Mouse (Mus musculus): ENCODE data around the gene Ntn3.

Ntn3 gene

DNA sequence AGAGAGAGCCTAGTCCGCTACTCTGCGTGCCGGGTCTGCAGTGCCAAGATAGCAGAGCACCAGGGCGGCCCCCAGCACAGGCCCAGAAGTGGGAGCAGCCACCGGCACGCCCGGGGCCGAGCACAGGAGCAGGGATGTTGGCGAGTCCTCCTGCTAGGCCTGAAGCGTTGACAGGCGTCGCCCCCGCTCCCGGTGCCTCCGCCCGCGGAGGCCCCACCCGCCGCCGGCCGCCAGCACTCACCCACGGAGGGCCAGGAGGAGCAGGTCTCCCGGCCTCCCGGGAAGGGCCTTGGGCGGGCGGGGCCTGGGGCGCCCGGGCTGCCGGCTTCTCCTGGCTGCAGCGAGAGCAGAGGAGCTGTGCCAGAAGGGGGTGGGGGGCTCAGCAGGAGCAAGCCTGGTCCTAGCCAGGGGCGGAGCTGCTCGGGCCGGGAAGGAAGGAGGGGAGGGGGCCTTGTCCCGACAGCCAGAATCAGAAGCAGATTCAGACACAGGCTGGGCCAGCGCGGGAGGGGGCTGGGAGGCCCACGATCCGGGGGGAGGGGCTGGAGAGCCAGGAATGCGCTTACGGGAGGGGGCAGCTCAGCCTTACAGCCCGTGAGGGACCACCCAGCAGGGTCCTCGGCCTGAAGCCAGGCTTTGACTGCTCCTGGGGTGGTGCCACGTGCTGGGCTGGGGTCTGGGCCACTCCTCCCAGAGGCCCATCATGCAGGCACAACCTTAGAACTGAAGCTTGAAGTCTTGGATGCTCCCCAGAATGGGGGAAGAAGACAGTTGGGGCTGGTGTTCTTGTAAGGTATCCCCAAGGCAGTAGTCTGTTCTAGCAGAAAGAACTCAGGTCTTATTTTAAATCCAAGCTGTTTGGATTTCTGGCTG is at the start of gene Ntn3:
Ntn3 (minus strand) TSS at position 489 of the 873 bp plus-strand sequence.
- no peak for DNase-seq (ENCODE audit: low spot score)

GRCm38 (mm10) chr17:24258981-24259380 is 49.6 kb upstream of the Ntn3 start:
- no peak for DNase-seq (ENCODE audit: low spot score)

- no peak for DNase-seq (ENCODE audit: low spot score)
Observed at GRCm38 (mm10) chr17:24252329-24252728, 43.0 kb upstream of the Ntn3 start.

DNA sequence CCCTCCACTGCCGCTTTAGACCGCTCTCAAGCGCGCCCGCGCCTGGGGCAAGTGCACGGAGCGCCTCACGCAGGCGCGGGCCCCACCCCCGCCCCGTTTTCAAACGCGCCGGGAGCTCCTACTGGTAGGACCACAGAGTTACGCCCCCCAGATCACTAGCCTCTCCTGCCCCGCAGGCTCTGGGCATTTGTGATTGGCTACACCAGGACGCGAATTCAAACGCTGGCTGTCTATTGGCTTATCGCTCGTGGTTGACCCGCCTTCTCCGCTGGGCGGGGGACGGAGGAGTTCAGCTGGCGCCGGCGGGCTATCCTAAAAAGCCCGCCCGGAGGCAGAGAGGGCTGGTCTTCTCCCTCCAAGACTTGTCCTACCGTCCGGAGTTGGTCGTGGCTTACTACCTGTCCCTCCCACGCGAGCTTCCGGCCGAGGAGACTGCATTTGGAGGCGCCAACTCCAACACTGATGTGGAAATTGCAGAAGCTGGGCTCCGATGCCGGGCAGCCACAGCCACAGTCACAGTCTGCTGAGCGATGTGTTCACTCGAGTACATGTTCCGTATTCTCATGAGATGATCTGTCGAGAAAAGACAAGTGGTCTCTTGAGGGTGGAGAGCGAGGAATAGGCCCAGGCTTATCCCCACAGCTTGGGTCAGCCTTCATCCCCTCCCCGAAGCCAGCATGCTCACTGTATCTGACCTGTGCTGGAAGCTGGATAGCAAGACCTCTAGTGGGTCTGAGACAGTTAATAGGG is 42.2 kb upstream of the Ntn3 start, which contains the start of gene Ccnf:
Ccnf (minus strand) TSS at position 165 of the 750 bp plus-strand sequence.
- DNase-seq (ENCODE audit: low spot score): peak; percentile 96

GRCm38 (mm10) chr17:24250988-24251319 is 41.6 kb upstream of the Ntn3 start:
- no peak for DNase-seq (ENCODE audit: low spot score)

DNA sequence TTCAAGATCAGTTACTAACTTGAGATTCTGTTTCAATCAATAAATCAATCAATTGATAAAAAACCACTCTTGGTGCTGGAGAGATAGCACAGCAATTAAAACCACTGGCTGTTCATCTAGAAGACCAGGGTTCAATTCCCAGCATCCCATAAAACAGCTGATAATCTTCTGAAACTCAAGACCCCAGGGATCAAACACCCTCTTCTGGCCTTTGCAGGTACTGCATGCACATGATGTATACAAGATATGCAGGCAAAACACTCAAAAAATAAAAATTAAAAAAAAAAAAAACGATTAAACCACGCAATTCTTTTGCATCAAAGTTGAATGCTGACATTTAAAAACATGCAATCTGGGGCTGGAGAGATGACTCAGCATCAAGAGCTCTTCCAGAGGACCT is 39.3 kb upstream of the Ntn3 start:
- DNase-seq (ENCODE audit: low spot score): no peak

DNA sequence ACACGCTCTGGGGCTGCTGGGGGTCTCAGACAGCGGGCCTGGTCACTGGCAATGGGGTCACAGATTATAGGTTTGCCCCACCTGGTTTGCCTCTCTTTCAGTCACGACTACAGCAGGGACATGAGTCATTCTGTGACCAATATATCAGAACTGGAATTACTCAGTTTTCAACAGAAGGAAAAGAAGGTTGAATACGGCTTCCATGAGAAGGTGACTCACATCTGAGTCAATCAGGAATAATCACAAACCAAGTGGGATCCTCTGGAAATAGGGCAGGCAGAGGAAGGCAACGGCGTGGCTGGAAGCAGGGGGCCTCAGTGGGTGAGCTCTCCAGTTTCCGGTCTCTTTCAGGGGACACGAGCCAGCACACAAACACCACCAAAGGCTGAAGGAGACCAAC is 34.7 kb upstream of the Ntn3 start:
- no peak for DNase-seq (ENCODE audit: low spot score)

DNA sequence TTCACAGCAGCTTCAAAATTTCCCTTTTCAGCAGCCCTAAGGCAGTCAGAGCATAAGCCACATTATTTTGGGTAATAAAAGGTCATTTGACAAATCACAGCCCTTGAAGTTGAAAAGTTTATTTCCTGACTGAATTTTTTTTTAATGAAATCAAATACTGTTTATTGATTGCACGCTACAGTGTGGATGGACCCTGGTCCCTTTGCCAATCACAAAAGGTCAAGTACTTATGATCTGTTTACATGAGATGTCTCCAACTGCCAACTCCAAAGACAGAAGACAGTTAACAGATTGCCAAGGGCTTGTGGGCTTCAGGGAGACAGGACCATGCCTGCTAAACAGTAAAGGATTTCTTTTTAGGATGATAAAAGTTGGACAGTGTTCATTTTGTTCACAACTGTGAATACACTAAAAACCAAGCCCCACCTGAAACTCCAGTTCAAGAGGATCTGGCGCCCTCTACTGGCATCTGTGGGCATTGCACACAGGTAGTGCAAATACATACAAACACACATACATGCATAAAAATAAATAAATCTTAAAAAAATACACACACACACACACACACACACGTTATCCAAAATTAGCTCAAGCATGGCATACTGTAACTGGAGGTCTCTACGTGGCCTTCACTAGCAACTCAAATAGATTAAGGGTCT is 34.1 kb upstream of the Ntn3 start:
- no peak for DNase-seq (ENCODE audit: low spot score)

GRCm38 (mm10) chr17:24236921-24237320 is 27.6 kb upstream of the Ntn3 start:
- DNase-seq (ENCODE audit: low spot score): no peak

GRCm38 (mm10) chr17:24236479-24236878 is 27.1 kb upstream of the Ntn3 start:
- no peak for DNase-seq (ENCODE audit: low spot score)

DNA sequence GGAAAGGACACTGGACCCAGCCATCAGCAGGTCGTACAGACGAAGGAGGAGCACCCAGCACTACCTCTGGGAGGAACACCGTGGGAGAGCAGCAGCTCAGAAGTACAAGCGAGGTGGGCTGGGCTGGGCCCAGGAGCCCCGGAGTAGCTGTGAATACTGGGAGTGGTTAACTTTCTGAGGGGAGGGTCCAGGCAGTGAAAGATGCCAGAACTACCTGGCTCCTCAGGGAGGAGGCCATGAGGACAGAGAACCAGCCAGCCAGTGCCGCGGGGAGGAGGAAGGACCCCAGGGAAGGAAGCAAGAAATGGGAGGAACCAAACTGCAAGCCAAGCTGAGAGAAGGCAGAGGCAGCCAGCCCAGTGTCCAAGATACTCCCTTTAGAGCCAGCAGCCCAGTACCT is 18.6 kb upstream of the Ntn3 start:
- DNase-seq (ENCODE audit: low spot score): no peak

DNA sequence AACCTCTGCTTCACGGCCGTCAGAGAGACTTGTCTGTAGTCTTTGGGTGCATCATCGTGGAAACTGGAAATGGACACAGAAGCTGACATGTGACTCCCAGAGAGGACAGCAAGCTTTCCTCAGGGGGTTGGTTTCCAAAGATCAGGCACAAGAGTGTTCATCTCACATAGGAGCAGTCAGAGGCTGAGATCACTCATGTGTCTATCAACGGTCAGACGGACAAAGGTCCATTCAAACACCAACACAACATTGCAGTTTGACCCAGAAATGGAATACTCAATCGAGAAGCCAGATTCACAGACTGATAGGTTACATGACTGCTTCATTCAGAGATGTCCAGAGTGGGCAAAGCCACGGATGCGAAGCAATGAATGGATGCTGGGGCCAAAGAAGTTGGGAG is 17.4 kb upstream of the Ntn3 start:
- no peak for DNase-seq (ENCODE audit: low spot score)

GRCm38 (mm10) chr17:24225851-24226250 is 16.5 kb upstream of the Ntn3 start:
- DNase-seq (ENCODE audit: low spot score): no peak

GRCm38 (mm10) chr17:24224741-24225140 is 15.4 kb upstream of the Ntn3 start:
- no peak for DNase-seq (ENCODE audit: low spot score)

DNA sequence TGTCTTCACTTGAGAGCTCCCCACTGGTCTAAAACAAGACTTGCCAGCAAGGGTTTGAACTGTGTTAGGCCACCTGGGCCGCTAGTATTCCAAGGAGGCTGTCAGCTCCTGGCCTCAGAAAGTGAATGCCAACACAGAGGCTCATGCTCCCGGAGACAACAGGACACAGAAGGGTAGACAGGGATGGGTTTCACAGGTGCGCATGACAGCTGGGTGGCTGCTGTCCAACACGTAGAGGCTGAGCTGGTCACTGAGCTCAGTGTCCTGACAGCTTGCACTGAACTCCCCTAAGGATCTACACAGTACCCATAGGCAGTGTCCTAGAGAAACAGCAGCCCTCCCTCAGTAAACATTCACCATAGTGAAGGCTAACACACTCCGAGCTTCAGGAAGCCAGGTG is 14.2 kb upstream of the Ntn3 start:
- DNase-seq (ENCODE audit: low spot score): no peak

DNA sequence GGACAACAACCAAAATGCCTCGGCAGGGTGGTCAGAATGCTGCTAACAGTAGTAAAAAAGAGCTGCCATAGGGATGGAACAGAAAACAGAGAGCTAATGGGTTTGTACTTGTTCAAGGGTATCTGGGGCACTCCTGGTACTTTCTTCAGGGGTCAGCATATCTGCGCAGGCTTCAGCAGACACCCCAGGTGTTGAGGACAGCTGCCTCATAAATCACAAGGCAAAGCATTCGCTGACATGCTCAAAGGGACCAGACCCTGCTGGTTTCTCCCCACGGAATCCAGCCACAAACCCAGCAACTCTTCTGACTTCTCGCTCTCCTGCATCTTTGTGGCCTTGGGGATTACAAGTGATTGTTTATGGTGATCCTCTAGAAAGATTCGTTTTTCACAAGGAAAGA is 13.3 kb upstream of the Ntn3 start:
- DNase-seq (ENCODE audit: low spot score): no peak

DNA sequence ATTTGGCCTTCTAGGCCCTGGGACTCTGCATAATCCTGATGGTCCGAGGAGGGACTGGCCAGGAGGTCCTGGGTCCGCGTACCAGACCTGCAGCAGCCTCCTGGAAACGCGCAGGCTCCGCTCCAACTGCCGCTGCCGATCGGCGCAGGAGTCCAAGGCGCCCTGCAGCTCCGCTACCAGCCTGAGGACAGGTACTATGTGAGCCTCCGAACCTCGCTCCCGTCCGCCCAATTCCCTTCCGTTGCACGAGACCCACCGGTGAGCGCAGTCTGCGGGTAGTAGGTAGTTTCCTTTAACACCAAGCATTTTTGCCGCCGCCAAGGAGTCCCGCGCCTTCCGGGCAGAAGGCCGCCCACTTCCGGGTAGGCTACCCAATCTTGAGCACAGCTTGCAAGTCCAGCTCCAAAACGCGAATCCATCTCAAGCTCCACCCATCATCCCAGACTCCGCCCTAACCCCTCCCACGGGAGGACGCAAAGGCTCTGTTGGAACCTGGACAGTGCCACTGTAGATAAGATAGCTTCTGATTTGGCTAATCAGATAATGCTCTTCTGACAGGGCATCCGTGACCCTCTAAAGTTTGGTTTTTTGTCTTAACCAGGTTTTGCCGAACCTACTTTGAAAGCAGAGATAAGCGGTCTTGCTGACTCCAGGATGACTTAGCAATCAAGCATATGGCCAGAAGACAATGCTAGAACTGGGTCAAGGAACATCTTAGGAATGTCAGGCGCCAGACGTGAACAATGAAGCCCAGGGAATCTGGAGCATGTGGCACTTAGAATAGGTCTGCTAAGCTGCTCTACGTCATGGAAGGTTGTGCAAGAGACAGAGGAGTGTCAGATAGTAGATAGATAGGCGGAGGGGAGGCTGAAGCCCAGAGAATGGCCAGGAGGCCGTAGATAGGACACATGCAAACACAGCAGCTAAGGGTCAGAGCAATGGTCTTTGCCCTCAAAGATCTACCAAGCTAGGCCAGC is 11.4 kb upstream of the Ntn3 start, which contains the start of gene Tedc2:
Tedc2 (minus strand) TSS at position 417 of the 977 bp plus-strand sequence.
- peak; percentile 91 for DNase-seq (ENCODE audit: low spot score)

DNA sequence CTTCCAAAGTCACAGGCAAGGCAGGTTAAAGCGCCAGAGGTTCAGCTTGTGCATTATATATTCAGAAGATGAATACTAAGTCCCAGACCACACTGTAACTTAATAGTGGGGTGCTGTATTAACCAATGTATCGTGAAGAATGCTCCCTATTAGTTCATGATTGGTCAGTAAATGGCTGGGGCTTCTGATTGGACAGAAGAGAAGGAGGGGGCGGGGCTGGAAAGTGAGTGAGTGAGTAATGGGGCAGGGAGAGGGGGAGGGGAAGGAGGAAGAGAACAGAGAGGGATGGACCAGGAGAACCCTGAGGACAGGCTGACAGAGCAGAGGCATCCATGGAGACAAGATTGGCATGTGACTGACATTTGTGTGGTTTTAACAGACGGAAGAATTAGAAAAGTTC is 7.5 kb upstream of the Ntn3 start:
- no peak for DNase-seq (ENCODE audit: low spot score)

DNA sequence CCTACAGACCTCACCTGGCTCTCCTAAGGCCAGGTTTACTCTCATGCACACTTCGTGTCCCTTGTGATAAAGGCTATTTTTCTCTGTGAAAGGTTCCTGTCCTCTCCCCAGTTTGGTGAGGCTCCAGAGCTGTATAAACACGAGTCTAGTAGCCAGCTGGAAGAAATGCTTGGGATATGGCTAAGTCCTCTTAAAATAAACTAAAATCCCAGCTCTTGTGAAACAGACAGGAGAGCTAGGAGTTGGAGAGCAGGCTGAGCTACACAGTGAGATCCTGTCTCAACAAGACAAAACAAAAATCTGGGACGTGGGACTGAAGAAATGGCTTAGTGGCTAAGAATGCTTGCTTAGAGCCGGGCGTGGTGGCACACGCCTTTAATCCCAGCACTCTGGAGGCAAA is 3.9 kb upstream of the Ntn3 start:
- DNase-seq (ENCODE audit: low spot score): no peak

DNA sequence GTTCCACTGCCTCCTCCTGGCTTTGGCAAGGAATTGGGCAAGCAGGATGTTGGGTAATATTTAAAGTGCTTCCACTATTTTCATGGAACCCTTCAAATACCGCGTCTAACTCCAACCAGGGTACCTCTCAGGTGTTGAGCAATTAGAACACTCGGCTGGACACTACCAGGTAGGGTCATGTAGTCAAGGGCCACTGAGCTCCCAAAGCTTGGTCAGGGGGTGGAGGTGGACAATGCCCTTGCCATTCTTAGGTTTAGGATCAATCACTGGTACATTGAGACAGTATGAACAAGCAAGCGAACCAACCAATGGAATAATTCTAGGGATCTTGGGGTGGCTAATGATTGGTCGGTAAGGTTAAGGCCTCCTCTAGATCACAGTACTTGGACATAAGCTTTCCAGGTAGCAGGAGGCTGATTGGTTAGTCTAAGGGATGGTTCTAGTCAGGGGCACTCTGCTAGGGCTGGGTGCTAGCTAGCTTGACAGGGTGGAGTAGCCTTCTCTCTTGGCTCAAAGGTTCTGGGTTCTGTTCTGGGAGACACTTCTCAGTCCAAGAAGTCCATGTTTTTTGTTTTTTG is 3.2 kb upstream of the Ntn3 start:
- DNase-seq (ENCODE audit: low spot score): no peak

All from ovary, adult 18-20 months (tissue).